Mouse (Mus musculus) urinary bladder, postnatal 10 days (tissue): ENCODE measurements around the gene Bicra.

ENCODE experiments used
- DNase-seq: peaks from one replicate; pipeline ENCODE4 v3.0.0; 2022; ENCODE audit warnings: low spot score

Bicra gene

DNA sequence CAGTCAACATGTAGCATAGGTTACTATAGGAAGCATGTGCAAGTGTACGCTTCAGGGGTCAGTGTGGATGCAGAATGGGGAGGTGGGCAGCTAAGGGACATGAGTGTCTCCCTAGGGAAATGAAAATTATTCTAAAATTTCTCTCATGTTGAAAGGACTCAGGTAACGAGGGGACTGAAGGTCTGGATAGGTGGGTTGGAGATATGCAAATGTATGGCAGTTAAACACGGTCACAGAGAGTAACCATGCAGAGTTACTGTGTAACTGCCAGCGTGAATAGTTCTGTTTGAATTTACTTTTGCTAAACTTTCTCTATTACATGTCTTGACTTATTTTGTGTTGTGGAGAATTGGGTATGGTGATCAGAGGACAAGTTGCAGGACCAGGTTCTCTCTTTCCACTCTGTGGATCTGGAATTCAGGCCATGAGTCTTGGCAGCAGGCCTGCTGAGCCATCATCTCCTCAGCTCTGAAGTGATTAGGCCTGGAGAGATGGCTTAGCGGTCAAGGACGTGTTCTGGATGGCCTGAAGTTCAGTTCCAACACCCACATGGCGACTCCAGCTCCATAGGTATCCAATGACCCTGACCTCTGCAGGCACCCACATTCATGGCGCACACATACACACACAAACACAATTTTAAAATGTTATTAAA, 33.1 kb downstream of the Bicra start:
- DNase-seq: no peak

DNA sequence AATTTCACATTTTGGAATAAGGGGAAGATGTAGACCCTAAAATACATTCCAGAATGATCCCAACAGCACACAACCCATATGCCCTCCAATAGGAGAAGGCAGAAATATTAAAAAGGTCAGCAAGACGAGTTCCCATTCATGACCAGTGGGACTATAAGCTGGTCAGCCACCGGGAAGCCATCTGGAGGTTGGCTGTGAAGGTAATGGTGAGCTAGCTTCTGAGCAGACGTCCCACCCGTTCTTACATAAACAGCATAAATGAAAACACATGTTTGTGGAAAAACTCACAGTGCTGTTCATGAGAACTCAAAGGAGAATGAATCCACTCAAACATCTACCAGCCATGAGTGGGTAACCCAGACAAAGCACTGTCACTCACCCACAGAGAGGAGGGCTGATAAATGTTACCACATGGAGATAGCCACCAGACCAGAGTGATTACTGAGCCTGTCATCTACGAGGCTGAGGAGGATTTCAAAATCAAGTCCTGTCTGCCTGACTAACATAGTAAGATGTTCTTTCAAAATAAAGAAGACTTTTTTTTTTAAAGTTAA, 33.9 kb downstream of the Bicra start:
- DNase-seq: no peak

DNA sequence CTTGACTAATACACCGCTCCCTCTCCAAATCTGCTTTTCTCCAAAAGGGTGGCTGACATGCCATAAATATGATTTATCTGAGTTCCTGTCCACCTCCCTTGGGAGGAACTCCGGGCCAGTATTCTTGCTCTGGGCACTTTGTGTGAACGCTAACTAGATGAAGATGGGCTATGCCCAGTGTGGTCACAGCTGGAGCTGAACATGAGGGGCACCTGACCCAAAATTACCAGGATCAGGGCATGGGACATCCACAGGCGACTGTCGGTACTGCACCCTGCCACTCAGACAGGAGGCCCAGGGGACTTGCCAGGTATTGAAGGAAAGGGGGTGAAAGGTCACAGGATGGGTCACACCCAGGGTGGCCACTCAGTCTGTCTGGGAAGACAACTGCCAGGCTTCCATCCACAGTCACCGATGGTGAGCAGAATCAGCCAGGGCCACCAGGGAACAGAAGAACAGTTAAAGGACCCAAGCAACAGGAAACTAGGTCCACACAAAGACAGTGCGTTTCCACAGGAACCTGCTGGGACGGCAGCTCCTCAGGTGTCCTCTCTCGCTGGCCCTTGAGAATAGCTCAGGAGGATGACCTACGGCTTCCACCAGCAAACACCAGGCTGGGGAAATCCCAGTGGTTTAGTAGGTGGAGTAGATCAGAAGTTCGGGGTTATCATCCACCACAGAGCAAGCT, 35.0 kb downstream of the Bicra start:
- DNase-seq: no peak

DNA sequence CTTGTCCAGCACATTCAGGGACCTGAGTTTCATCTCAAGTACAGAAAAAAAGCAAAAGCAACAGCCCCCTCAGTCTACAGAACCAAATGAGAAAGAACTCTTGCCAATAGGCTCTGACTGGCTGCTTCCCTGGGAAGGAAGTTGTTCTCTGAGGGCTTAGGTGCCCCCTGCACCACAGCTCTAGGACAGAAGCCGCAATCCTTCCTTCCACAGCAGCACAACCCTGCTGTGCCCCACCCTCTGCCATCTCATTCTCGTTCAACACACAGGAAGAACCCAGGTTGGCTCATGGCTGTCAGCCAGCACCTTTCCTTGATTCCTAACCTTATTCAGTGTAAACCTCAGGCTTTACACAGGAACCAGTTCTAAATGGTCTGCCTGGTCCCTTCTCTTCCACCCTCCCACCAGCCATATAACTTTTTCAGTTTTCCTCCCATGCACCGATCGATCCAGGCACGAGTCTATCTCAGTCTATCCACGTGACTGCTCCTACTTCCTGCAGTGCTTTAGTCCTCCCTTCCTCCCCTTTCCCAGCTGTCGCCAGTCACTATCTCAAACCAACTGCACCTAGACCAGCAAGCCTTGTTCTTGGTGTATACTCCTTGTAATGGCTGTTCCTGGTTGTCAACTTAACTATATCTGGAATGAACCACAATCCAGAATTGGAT, 36.2 kb downstream of the Bicra start:
- no peak for DNase-seq

DNA sequence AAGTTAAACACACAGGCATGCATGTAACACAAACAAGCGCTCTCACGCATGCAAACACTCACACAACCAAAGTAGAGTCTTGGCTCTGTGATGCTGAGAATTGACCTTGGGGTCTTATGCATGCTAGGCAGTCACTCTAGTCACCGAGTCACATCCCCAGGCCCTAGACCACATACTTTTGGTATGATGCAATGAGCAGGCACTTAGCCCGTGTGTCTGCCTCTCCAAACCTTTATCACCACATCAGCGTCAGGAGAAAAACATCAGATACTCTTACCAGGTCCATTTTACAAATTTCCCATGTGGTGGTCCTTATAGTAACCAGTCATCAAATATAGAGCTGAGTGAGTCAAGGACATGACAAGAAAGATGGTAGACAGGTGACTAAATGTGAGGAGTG, 37.1 kb downstream of the Bicra start:
- no peak for DNase-seq

DNA sequence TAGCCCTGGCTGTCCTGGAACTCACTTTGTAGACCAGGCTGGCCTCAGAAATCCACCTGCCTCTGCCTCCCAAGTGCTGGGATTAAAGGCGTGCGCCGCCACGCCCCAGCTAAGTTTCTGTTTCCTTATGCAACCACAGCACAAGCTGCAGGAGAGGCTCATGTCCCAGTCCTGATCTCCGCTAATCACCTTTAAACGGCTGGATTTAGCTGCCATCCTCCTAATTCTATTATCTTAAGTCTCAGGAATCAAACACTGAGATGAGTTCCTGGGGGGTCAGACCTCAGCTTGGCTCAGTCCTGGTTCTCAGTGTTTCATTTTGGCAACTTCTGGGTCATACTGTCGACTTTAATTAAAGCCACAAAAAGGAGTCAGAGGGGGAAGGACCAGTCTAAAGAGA, 38.1 kb downstream of the Bicra start:
- no peak for DNase-seq

DNA sequence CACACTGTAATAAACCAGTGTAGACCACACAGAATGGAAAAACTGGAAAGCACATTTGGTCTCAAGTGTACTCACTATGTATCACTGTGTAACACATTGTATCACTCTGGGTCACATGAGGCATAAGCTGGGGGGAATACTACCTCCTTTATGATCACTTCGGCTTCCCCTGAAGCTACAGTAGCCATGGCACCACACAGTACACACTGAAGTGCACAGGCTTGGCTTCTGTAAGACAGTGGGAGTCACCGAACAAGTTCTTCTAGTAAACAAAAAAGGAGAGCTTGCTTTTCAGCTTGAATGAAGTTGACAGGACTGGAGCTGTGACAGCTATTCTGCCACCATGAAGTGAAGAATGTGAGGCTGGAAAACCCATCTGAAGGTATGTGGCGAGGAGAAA, 42.7 kb downstream of the Bicra start:
- no peak for DNase-seq

DNA sequence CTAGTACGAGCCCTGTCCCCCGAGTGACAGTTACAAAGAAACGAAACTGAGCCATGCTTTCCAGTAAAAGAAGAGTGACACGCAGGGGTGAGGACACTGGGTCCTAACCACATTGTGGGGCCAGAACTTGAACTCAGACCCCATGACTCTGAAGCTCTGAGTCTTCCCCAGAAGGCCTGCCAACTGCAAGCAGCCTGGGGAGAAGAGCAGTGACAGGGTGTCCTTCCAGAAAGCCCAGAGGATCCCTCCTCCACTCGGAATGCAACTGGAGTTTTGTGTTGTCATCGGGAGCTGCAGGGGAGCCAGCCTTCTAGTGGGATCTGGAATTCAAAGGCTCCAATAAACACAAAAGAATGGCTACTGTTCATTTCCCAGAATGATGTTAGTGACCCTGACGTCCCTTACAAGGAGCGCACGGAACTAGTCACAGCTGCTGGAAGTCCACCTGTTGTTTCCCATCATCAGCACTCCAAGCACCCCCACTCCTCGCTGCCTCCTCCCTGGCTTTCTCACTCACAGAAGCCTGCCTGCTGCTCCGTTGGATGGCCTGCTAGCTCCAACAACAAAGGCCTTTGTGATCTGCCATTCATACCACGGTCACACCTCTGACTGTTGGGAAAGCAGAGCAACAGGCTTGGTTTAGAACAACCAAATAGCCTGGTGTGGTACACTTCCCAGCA, 43.4 kb downstream of the Bicra start:
- DNase-seq: no peak

DNA sequence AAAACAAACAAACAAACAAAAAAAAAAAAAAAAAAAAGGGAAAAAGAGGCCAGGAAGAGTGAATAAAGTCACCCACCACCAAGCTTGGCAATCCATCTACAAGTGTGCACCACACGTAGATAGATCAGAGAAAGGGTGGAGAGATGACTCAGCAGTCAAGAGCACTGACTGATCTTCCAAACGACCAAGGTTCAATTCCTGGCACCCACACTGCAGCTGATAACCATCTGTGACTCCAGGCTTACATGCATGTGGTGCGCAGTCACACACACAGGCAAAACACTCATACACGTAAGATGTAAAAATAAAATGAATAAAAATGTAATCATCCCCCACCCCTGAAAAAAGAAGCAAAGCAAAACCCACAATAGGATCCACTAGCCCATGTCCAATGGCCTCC, 44.7 kb downstream of the Bicra start:
- no peak for DNase-seq

DNA sequence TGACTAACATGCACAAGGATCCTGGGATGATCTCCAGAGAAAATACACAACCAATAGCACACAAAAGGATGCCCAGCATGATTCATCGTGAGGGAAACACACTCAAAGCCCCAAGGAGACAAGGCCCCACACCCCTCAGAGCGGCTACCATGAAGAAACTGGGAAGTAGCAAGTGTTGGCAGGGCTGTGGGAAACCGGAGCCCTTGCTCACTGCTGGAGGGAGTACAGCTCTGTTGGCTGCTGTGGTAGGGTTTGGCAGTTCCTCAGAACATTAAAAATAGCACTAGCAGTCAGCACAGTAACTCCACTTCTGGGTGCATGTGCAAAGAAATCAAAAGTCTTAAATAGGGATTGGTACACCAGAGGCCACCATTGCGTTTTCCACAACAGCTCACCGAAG, 45.5 kb downstream of the Bicra start:
- no peak for DNase-seq

DNA sequence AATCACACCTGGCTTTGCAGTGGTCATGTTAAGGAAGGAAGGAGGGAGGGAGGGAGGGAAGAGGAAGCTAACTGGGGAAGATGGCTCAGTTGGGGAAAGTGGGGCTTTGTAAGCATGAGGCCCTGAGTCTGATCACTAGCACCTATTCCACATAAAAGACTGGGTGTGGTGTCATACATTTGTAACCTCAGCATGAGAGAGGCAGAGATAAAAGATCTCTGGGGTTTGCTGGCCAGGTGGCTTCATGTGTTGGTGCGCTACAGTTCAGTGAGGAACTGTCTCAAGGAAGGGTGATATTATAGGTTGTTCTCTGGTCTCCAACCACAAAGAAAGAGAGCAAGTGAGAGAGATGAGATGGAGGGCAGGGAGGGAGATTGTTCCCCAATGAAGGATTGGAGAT, 46.0 kb downstream of the Bicra start:
- no peak for DNase-seq

DNA sequence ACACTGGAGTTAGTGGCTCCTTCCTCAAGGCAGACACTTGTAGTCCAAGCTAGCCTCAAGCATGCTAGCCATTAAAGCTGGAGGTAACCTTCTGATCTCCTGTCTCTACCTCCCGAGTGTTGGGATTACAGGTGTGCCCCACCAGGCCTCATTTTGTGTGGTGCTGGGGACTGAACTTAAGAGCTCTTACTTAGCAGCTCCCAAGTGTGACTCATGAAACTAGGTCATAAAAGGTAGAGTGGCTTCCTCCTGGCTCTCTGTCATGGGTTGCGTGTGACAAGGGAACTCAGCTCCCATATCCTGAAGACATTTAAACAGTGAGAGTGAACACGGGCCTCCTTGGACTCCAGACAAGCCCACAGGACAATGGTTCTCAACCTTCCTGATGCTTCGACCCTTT, 53.9 kb downstream of the Bicra start:
- DNase-seq: no peak

DNA sequence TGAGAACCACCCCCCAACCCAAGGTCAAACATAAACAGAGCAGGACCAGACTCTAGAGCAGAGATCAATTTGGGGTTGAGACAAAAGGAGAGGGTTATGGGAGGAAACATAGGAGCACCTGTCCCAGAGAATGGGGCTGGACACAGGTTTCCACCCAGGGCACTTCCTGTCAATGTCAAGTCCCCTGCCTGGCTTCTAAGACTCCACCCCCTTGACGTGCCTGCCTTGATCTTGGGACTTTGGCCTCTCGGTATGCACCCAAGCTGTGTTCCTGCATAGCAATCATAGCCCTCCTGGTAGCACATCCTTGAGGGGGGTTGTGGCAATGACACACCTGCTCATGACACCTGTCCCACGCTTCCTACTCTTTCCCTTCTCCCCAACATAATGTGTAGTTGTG, 54.6 kb downstream of the Bicra start:
- DNase-seq: no peak

DNA sequence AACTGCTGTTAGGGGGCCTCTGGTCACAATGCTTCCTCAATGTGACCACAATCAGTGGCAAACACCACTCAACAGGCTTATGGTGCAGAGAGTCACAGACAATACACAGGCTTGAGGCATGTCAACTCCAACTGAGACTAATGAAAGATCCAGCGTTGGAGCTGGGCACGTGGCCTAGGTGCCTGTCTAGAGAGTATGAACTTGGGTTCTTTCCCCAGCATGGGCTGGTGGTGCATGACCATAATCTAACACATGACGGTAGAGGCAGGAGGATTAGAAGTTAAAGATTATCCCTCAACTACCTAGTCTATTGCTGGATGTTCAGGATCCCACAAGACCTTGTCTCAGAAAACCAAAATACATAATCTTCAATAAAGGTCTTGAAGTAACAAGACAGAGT, 56.0 kb downstream of the Bicra start:
- DNase-seq: no peak

DNA sequence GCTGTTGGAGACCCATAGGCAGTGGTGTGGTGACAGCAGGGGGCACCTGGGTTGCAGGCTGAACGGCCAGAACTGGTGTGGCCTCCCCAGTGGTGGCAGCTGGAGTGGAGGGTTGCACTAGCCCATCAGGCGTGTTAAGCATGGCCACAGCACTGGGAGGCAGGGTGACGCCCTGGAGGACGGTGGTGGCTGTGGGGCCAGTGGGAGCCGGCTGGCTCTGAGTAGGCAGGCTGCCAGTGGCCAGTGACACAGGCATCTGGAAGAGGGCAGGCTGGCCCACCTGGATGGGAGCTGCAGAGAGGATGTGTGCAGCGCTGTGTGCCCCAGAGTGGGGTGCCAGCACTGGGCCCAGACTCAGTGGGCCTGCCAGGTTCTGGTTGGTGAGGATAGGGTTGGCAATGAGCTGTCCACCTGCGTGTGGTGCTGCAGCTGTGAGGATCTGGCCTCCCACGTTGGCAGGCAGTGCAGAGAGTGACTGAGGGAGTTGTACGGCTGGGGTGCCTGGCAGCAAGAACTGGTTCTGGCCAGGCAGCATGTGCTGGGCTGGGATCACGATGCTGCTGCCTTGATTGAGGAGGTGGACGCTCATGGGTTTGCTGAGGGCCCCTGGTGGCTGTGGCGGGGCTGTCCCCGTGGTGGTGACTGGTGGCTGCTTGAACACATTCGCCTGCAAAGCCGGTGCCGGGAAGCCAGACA, 59.9 kb downstream of the Bicra start:
- DNase-seq: no peak

DNA sequence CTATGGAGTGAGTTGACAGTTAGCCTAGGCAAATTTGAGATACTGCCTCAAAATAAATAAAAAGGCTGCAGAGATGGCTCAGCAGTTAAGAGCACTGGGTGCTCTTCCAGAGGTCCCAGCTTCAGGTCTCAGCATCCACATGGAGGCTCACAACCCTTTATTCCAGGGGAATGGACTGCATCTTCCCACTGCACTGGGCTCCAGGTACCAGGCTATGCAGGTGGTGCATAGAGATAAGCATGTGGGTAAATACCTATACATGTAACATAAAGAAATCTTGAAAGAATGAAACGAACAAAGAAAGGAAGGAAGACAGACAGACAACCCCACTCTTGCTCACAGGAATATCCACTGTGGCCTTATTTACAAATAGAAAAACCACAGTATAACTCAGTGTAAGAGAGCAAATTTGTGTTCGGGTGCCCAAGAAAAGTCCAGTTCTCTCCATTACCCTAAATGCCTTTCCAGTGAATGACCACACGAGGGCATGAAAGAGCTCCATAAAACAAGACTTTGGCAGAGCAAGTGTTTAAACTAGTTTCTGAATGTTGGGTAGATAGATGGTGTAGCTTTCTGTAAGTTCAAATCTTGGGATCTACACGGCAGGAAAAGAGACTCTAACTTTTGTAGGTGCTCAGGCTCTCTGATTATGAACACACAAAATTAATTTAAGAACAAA, 64.9 kb downstream of the Bicra start:
- no peak for DNase-seq

DNA sequence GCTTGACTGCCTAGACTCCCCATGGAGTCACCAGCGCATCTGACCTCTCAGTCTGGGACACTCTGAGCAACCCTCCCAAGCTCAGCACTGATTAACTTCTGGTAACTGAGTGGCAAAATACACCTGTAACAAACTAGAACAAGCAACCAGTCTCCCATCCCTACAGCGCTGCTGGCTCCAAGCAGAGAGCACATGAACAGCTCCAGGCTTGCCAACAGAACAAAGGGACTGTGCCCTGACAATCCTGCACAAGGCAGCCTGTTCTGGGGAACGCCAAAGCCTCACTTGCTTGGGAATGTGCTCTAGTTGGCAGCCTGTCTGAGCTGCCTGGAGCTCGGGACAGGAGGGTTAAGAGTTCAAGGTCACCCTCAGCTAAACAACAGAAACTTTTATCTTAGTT, 66.2 kb downstream of the Bicra start:
- no peak for DNase-seq

DNA sequence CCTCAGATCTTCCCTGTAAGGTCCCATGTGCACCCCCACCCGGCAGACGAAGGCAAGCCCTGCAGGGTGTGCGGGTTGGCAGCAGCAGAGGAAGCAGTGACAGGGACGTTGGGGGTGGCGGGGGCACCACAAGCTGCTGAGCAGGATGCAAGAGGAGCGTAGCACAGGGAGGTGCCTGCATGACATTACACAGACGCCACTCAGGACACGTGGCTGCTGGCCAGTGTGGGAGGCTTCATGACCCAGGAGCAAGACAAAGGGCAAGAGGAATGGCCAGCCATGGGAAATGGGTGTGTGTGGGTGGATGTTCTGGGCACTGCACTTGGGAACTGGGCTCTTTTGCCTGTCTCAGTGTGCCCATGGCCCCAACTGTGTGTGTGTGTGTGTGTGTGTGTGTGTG, 67.5 kb downstream of the Bicra start:
- DNase-seq: no peak

DNA sequence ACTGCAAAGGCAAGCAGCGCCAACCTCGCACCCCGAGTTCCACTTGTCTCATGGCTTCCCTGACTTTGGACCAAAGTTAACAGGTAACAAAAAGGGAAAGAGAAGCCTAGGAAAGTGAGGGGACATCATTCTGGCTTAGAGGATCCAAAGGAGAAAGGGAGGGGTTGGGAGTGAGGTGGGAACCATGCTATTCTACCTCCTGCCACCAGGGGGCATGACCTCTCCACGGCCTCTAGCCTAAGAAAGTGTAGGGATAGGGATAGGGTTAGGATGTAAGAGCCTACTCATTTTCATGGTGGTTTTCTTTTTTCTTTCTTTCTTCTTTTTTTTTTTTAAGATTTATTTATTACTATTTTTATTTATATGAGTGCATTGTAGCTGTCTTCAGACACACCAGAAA, 71.8 kb downstream of the Bicra start:
- DNase-seq: no peak

DNA sequence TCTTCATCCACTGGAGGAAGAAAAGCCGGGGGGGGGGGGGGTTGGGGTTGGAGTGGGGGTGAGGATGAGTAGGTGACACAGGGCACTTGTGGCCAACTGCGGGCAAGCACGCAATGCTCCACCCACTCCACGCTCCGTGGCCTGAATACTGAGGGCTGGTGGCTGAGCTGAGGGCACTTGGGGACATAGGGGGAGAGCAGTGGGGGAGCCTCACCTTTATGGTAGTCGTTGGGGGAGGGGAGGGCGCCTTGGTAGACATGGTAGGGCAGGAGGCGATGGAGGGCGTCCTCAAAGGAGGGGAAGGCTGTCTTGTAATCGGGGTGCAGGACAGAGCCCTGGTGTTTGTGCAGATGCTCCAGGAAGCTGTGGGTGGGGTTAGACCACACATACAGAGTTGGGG, 72.3 kb downstream of the Bicra start:
- no peak for DNase-seq

DNA sequence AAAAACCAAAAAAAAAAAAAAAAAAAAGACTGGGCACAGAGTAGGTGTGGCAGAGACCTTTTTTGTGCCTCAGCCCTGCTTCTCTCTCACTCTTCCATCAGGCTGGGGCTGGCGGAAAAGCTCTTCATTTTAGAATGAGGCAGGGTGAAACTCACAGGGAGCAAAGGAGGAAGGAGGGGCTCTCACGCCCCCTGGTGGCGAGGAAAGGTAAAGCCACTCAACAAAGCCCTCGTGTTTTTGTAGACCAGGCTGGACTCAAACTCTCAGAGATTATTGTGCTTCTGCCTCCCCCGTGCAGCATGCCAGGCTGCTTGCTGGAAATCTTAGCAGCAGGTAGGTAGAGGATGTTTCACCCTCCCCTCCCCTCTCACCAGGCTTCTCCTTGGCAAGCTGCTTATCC, 73.0 kb downstream of the Bicra start:
- DNase-seq: no peak

DNA sequence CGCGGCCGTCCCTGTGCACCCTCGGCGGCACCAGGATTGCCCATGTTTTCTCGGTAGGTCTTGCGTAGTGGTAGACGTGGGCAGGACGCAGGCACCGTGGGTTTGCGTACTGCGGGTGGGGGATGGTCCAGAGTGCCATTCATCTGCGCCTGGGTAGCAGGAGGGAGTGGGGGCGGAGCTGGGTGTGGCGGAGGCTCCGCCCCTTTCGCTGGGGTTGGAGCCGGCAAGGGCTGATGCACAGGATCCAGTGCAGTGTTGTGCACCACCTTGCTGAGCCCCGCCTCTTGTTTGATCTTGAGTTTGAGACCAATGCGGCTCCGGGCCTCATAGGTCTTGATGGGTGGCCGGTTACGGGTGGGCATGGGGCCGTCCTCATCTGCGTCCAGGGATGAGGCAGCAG, 75.5 kb downstream of the Bicra start:
- no peak for DNase-seq
